Mouse (Mus musculus) hindbrain, embryonic 13.5 days (tissue): ENCODE results near the gene Tirap. TPM values are rescaled to one million over a fixed set of nuclear protein-coding genes. Genes with fewer than 3 reads are reported as not detected.
"Not testable (repeated sequence)": the region's sequence is repeated elsewhere in the genome, so short reads cannot be mapped to it uniquely, and the experiment has no call there.

Source experiments
- ATAC-seq: fragments of 200-750 bp; cut with Nextera tagmentation; 2 replicates; pipeline ENCODE4 v1.8.0; 2017; ENCODE audit warnings: moderate TSS enrichment; ENCODE audit not compliant: low FRiP score
- H3K27ac ChIP-seq: fragments of 300-500 bp; sonication (generic); 2 replicates; pipeline ENCODE4 v1.5.1; 2015; ENCODE audit warnings: inconsistent platforms, mild to moderate bottlenecking, moderate library complexity
- H3K27me3 ChIP-seq: fragments of 300-500 bp; sonication (generic); 2 replicates; pipeline ENCODE4 v1.6.1; 2015; ENCODE audit warnings: mild to moderate bottlenecking, inconsistent platforms
- H3K36me3 ChIP-seq: fragments of 300-500 bp; sonication (generic); 2 replicates; pipeline ENCODE4 v1.6.1; 2015; ENCODE audit warnings: mild to moderate bottlenecking, inconsistent platforms
- H3K4me1 ChIP-seq: fragments of 300-500 bp; sonication (generic); replicated peaks from 2 replicates; pipeline ENCODE4 v1.6.1; 2015; ENCODE audit warnings: inconsistent platforms
- H3K4me2 ChIP-seq: fragments of 300-500 bp; sonication (generic); 2 replicates; pipeline ENCODE4 v1.6.1; 2015; ENCODE audit warnings: inconsistent platforms, mild to moderate bottlenecking, moderate library complexity
- H3K4me3 ChIP-seq: fragments of 300-500 bp; sonication (generic); 2 replicates; pipeline ENCODE4 v1.5.1; 2015; ENCODE audit warnings: mild to moderate bottlenecking, inconsistent platforms
- H3K9ac ChIP-seq: fragments of 300-500 bp; sonication (generic); 2 replicates; pipeline ENCODE4 v1.6.1; 2015; ENCODE audit warnings: mild to moderate bottlenecking, inconsistent platforms
- H3K9me3 ChIP-seq: fragments of 300-500 bp; sonication (generic); 2 replicates; pipeline ENCODE4 v1.6.1; 2016; ENCODE audit warnings: inconsistent platforms
- WGBS: fragments of 180-500 bp; shearing (Covaris S2); methylation state at CpG from one replicate; pipeline ENCODE4 v1.1.7; 2015; 5-methylcytosine and 5-hydroxymethylcytosine counted together
- polyA plus RNA-seq: library from polyadenylated mRNA; unstranded; fragments of >200 nt; fragmentation: Nextera tagmentation; extraction: Ambion mirVana; gene quantifications from 2 replicates; pipeline ENCODE4 v1.2.1, GENCODE M21; 2015

Gene Tirap
- polyA plus RNA-seq, 1 experiment from 2014 or later: 6.4 TPM

- H3K36me3 ChIP-seq: peaks cover 7% of the 10 kb centered on the region; the same call in 1 of the 2 replicates
- peaks cover 4% of the 10 kb centered on the region for H3K4me1 ChIP-seq
- 89% methylated on average over 7 of the region's 7 CpGs for WGBS
- H3K9me3 ChIP-seq: no peaks in the 10 kb centered on the region
- no peak overlapping the region for H3K9ac ChIP-seq
- no peak for ATAC-seq
- no peak overlapping the region for H3K4me3 ChIP-seq
- no peaks in the 10 kb centered on the region for H3K27me3 ChIP-seq
- H3K27ac ChIP-seq: no peak overlapping the region
- no peak overlapping the region for H3K4me2 ChIP-seq
Observed at GRCm38 (mm10) chr9:35161721-35162120, 38.4 kb downstream of the Tirap start.

GRCm38 (mm10) chr9:35160662-35161061 lies 39.4 kb downstream of the Tirap start:
- no peaks in the 10 kb centered on the region for H3K27me3 ChIP-seq
- no peak for ATAC-seq
- 84% methylated on average over 2 of the region's 2 CpGs for WGBS
- H3K9ac ChIP-seq: no peak overlapping the region
- H3K4me2 ChIP-seq: no peak overlapping the region
- H3K9me3 ChIP-seq: no peaks in the 10 kb centered on the region
- no peak overlapping the region for H3K27ac ChIP-seq
- H3K36me3 ChIP-seq: peaks cover 7% of the 10 kb centered on the region; the same call in 1 of the 2 replicates
- H3K4me1 ChIP-seq: no peaks in the 10 kb centered on the region
- H3K4me3 ChIP-seq: no peak overlapping the region

DNA sequence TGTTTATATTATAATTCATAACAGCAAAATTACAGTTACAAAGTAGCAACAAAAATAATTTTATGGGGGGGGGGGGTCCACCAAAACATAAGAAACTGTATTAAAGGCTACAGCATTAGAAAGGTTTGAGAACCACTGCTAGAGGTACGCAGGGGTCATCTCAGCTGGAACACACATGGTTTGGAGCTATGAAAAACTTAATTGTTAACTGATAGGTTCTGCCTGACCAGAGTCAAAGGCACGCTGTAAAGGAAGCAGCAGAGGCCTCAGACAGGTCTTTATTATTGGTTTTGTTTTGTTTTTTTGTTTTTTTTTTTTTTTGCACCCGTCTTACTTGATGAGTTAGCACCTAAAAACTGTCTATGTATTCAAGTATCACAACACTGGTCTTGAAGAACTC lies 41.6 kb downstream of the Tirap start:
- Histone ChIP-seq H3K4me3 (no peak overlapping the region), H3K27me3 (no peaks in the 10 kb centered on the region), H3K4me1 (no peaks in the 10 kb centered on the region), H3K9ac (no peak overlapping the region), H3K36me3 (peaks cover 5% of the 10 kb centered on the region; the same call in 1 of the 2 replicates), H3K27ac (no peak overlapping the region), H3K9me3 (no peaks in the 10 kb centered on the region), H3K4me2 (no peak overlapping the region)
- WGBS: 82% methylated on average over 3 of the region's 3 CpGs
- no peak for ATAC-seq

DNA sequence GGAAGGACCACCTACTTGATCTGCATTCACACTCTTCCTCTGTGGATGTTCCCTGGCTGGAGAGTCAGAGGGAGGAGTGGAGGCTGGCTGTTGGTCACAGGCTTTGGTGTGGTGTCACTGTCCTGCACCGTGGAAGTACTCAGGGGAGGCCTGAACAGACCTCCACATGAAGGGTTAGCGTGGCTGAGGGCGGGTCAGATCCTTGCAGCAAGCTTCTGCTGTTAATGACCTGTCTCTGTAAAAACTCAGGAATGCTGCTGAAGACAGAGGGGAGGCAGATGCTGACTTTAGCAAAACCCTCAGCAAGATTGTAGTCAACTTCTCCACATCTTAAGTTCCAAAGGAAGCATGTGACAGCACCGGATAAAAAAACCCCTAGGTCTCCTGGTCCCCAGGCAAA lies 43.2 kb downstream of the Tirap start:
- no peaks in the 10 kb centered on the region for H3K9me3 ChIP-seq
- no peak overlapping the region for H3K4me2 ChIP-seq
- H3K36me3 ChIP-seq: no peaks in the 10 kb centered on the region
- ATAC-seq: no peak
- no peak overlapping the region for H3K4me3 ChIP-seq
- WGBS: 90% methylated on average over 4 of the region's 4 CpGs
- H3K4me1 ChIP-seq: no peaks in the 10 kb centered on the region
- no peak overlapping the region for H3K27ac ChIP-seq
- H3K9ac ChIP-seq: no peak overlapping the region
- no peaks in the 10 kb centered on the region for H3K27me3 ChIP-seq

DNA sequence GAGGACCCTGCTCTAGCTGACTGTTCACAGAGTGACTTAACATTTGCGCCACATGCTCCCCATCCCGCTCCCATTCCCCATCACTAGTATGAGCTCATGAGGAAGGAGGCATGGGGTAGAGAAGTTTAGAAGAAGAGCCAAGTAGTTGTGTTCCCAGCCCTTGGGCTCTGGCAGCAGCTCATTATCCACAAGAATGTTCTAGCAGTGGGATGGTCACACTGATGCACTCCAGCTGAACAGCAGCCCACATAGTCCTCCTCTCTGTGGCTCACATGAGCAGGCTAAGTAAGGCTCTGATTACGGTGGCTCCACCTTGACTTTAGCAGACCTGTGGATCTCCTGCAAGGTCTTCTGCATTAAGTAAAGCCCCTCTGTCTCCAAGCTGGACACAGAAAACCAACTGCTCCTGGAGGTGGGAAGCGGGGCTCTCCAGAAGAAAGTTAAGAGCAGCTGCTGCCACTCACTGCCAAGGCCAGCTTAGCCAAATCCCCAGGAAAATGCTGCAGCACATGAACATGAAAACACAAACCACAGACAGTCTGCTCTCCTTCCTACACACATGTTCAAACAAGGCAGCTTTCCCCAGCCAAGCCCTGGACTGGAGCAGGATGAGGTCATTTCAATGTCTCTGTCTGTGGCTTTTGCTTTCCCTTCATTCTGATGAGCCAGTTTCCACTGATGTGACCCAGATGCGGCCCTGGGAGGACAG lies 43.9 kb downstream of the Tirap start:
- Histone ChIP-seq H3K4me2 (no peak overlapping the region), H3K4me1 (no peaks in the 10 kb centered on the region), H3K27ac (no peak overlapping the region), H3K9me3 (no peaks in the 10 kb centered on the region), H3K9ac (no peak overlapping the region), H3K27me3 (no peaks in the 10 kb centered on the region), H3K36me3 (no peaks in the 10 kb centered on the region), H3K4me3 (no peak overlapping the region)
- 97% methylated on average over 5 of the region's 5 CpGs for WGBS
- ATAC-seq: no peak

- no peak overlapping the region for H3K27ac ChIP-seq
- ATAC-seq: no peak
- no peak overlapping the region for H3K4me2 ChIP-seq
- no peaks in the 10 kb centered on the region for H3K4me1 ChIP-seq
- H3K27me3 ChIP-seq: no peaks in the 10 kb centered on the region
- H3K9me3 ChIP-seq: no peaks in the 10 kb centered on the region
- H3K36me3 ChIP-seq: no peaks in the 10 kb centered on the region
- WGBS: 93% methylated on average over 1 of the region's 1 CpGs
- H3K4me3 ChIP-seq: no peak overlapping the region
- no peak overlapping the region for H3K9ac ChIP-seq
Observed at GRCm38 (mm10) chr9:35152923-35153322, 47.2 kb downstream of the Tirap start.

DNA sequence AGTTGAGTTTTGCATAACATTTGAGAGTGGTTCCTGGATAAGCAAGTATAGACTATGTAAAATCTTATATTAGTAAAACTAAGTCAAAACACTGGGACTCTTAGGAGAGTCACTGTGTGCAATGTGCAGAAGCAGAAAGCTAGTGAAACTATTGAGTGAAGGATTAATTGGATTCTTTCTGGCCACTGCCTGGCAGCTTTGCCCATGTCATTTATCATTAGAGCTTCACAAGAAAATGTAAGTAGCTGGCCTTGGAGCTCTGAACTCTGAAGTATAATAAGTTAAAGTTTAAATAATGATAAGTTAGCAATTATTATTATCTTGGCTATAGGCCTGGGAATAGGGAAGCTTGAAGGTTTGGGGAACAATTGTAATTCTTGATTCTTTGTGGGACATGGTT lies 51.3 kb downstream of the Tirap start:
- H3K36me3 ChIP-seq, ATAC-seq, H3K9ac ChIP-seq, H3K4me2 ChIP-seq, H3K4me1 ChIP-seq, H3K4me3 ChIP-seq, H3K27ac ChIP-seq, H3K9me3 ChIP-seq, H3K27me3 ChIP-seq: not testable (repeated sequence)

GRCm38 (mm10) chr9:35147261-35147660 lies 52.8 kb downstream of the Tirap start:
- H3K9ac ChIP-seq, H3K4me2 ChIP-seq, H3K27me3 ChIP-seq, H3K36me3 ChIP-seq, H3K4me1 ChIP-seq, ATAC-seq, H3K4me3 ChIP-seq, H3K9me3 ChIP-seq, H3K27ac ChIP-seq: not testable (repeated sequence)
- 96% methylated on average over 14 of the region's 14 CpGs for WGBS

DNA sequence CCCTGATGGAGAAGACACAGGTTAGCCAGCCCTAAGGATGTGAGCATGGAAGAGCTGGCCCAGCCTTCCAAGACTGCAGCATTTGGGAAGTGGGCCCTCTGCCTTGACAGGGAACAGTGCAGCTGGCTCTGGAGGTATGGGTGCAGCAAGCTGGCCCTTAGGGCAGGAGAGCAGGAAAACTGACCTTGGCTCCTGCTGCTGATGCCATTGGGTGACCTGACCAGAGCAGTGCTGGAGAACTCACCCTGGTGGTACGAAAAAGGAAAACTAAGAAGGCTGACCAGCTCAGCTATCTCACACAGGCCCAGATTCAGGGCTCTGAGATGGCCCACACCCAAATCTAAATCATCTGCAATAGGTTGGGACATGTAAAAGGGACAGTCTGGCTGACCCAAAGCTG lies 54.3 kb downstream of the Tirap start:
- 93% methylated on average over 1 of the region's 1 CpGs for WGBS
- H3K27me3 ChIP-seq: no peaks in the 10 kb centered on the region
- H3K27ac ChIP-seq: no peak overlapping the region
- no peak overlapping the region for H3K9ac ChIP-seq
- no peak overlapping the region for H3K4me3 ChIP-seq
- no peaks in the 10 kb centered on the region for H3K4me1 ChIP-seq
- ATAC-seq: no peak
- no peaks in the 10 kb centered on the region for H3K9me3 ChIP-seq
- no peaks in the 10 kb centered on the region for H3K36me3 ChIP-seq
- no peak overlapping the region for H3K4me2 ChIP-seq

DNA sequence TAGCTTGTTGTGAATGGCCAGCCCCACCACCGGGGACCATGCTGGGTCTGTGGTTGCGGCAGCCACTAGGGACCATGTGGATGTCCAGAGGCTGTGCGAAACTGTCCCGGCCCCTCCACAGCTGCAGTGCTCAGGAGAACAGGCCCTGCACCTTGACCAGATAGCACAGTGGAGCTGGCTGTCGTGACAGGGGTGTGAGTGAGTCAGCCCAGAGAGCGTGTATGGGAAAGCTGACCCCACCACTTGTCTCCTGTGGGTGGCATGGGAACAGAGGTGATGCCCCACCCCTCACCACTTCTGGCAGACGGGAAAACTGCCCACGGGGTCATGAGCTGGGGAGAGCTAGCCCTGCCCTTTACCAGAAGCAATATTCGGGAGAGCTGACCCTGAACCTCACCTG lies 55.0 kb downstream of the Tirap start:
- no peaks in the 10 kb centered on the region for H3K36me3 ChIP-seq
- 88% methylated on average over 9 of the region's 9 CpGs for WGBS
- ATAC-seq: no peak
- H3K4me2 ChIP-seq: no peak overlapping the region
- H3K4me1 ChIP-seq: no peaks in the 10 kb centered on the region
- H3K4me3 ChIP-seq: no peak overlapping the region
- no peaks in the 10 kb centered on the region for H3K9me3 ChIP-seq
- H3K27ac ChIP-seq: no peak overlapping the region
- H3K9ac ChIP-seq: no peak overlapping the region
- no peaks in the 10 kb centered on the region for H3K27me3 ChIP-seq

GRCm38 (mm10) chr9:35142221-35142620 lies 57.9 kb downstream of the Tirap start:
- Histone ChIP-seq H3K4me2 (no peak overlapping the region), H3K9ac (no peak overlapping the region), H3K27ac (no peak overlapping the region), H3K4me3 (no peak overlapping the region), H3K4me1 (no peaks in the 10 kb centered on the region), H3K36me3 (no peaks in the 10 kb centered on the region), H3K27me3 (no peaks in the 10 kb centered on the region), H3K9me3 (no peaks in the 10 kb centered on the region)
- WGBS: 91% methylated on average over 2 of the region's 2 CpGs
- ATAC-seq: no peak

DNA sequence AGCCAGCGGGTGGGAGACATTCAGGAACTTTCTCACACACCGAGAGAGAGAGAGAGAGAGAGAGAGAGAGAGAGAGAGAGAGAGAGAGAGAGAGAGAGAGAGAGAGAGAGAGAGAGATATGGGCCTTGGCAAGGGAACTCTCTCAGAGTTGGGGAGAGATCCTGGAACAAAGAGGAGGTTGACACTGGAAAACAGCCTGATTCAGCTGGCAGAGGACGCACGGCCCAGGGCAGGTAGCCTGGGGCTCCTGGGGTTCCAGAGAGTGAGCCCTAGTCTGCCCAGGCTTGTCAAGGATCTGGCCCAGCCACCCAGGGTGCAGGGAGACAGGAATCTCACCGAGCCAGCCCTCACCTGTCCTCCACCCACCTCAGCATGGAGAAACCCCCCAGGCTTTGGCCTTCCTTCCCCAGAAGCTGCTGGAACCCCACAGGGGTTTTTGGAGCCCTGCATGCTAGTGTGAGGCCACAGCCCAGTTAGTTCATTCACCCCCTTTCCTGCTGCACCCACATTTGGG lies 60.8 kb downstream of the Tirap start:
- no peak overlapping the region for H3K4me3 ChIP-seq
- H3K27me3 ChIP-seq: no peaks in the 10 kb centered on the region
- ATAC-seq: no peak
- H3K4me1 ChIP-seq: peaks cover 9% of the 10 kb centered on the region
- peaks cover 4% of the 10 kb centered on the region; the same call in 1 of the 2 replicates for H3K36me3 ChIP-seq
- no peaks in the 10 kb centered on the region for H3K9me3 ChIP-seq
- H3K9ac ChIP-seq: no peak overlapping the region
- no peak overlapping the region for H3K4me2 ChIP-seq
- no peak overlapping the region for H3K27ac ChIP-seq
- 81% methylated on average over 5 of the region's 5 CpGs for WGBS

DNA sequence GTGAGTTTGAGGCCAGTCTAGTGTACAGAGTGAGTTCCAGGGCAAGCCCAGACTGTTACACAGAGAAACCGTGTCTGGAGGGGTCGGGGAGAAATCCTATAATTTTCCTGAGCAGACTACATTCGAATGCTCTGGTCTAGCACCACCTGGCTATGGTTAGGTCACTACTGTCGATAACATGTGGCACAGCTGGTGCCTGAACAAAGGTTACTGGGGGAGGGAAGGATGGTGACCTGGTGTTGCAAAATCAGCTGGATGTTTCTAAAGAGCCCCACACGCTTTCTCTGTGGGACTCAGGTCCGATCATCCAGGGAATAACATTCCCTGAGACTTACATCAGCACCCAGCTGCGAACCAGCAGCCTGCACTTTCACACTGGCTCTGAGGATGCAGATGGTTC lies 62.1 kb downstream of the Tirap start:
- Histone ChIP-seq H3K27ac (no peak overlapping the region), H3K36me3 (peaks cover 4% of the 10 kb centered on the region; the same call in 1 of the 2 replicates), H3K27me3 (no peaks in the 10 kb centered on the region), H3K4me2 (no peak overlapping the region), H3K9me3 (no peaks in the 10 kb centered on the region), H3K9ac (no peak overlapping the region), H3K4me3 (no peak overlapping the region), H3K4me1 (peaks cover 9% of the 10 kb centered on the region)
- 77% methylated on average over 7 of the region's 7 CpGs for WGBS
- ATAC-seq: no peak
